12 mouse cellular contexts compared by ENCODE assay signal in genomic region chr11:120959066-120959465, GRCm38 (mm10). TPM values are rescaled to one million over a fixed set of nuclear protein-coding genes. Genes with fewer than 3 reads are reported as not detected.
DNase-seq lines count a peak whose midpoint lies in the region; ATAC-seq and TF ChIP-seq lines count a peak whose summit lies in the region.
"Had no signal": no experiment of that assay in that cellular context is flagged by ENCODE, and none has a peak within 500 bp of the region (broad histone marks: within the 10 kb centered on the region; RNA-seq: fewer than 3 reads in every experiment).

No protein-coding gene starts in this region.

- H3K9me3 ChIP-seq in heart, embryonic 13.5 days = no peaks in the 10 kb centered on the region
- no peaks in the 10 kb centered on the region for H3K9me3 ChIP-seq in lung, embryonic 14.5 days (ENCODE audit: low read depth, low read length)
- no peaks in the 10 kb centered on the region for H3K9me3 ChIP-seq in embryonic facial prominence, embryonic 13.5 days
- H3K9me3 ChIP-seq in limb, embryonic 15.5 days = no peaks in the 10 kb centered on the region
- H3K9me3 ChIP-seq: G1E had no signal

- peaks cover 100% of the 10 kb centered on the region for H3K36me3 ChIP-seq in heart, embryonic 13.5 days
- peaks cover 85% of the 10 kb centered on the region for H3K36me3 ChIP-seq in lung, embryonic 14.5 days (ENCODE audit: insufficient read depth)
- H3K36me3 ChIP-seq in embryonic facial prominence, embryonic 13.5 days = peaks cover 92% of the 10 kb centered on the region
- peaks cover 84% of the 10 kb centered on the region for H3K36me3 ChIP-seq in limb, embryonic 15.5 days

- no peak overlapping the region for H3K4me2 ChIP-seq in heart, embryonic 13.5 days
- no peak overlapping the region for H3K4me2 ChIP-seq in lung, embryonic 14.5 days
- no peak overlapping the region for H3K4me2 ChIP-seq in embryonic facial prominence, embryonic 13.5 days
- H3K4me2 ChIP-seq in limb, embryonic 15.5 days = no peak overlapping the region

- H3K4me1 ChIP-seq in heart, embryonic 13.5 days = peaks cover 76% of the 10 kb centered on the region
- H3K4me1 ChIP-seq in lung, embryonic 14.5 days (ENCODE audit: insufficient read depth) = no peaks in the 10 kb centered on the region
- peaks cover 12% of the 10 kb centered on the region for H3K4me1 ChIP-seq in embryonic facial prominence, embryonic 13.5 days
- H3K4me1 ChIP-seq in limb, embryonic 15.5 days = peaks cover 21% of the 10 kb centered on the region; the same call in 1 of the 2 replicates

- no peak for TF ChIP-seq CTCF in lung, embryonic 14.5 days (IDR thresholded peaks at IDR 0.05; ENCODE audit: low read depth)

- WGBS in heart, embryonic 13.5 days = 90% methylated on average over 17 of the region's 18 CpGs
- WGBS in lung, embryonic 14.5 days = 81% methylated on average over 16 of the region's 18 CpGs
- WGBS in embryonic facial prominence, embryonic 13.5 days = 89% methylated on average over 18 of the region's 18 CpGs
- 88% methylated on average over 18 of the region's 18 CpGs for WGBS in limb, embryonic 15.5 days

- intact Hi-C loops in heart, postnatal 25 days (cut with DNase I) = no loop called here

- peak overlapping the region; percentile 63; the same call in 1 of the 2 replicates for H3K9ac ChIP-seq in heart, embryonic 13.5 days
- H3K9ac ChIP-seq in lung, embryonic 14.5 days = no peak overlapping the region
- H3K9ac ChIP-seq in embryonic facial prominence, embryonic 13.5 days = no peak overlapping the region
- H3K9ac ChIP-seq in limb, embryonic 15.5 days = no peak overlapping the region

- H3K27ac ChIP-seq in heart, embryonic 13.5 days (replicated peaks) = peak overlapping the region; percentile 79
- H3K27ac ChIP-seq in lung, embryonic 14.5 days (ENCODE audit: low read depth) = no peak overlapping the region
- peak overlapping the region; percentile 39; the same call in 1 of the 2 replicates for H3K27ac ChIP-seq in embryonic facial prominence, embryonic 13.5 days
- peak overlapping the region; percentile 47 for H3K27ac ChIP-seq in limb, embryonic 15.5 days

- no peaks in the 10 kb centered on the region for H3K27me3 ChIP-seq in heart, embryonic 13.5 days (replicated peaks)
- H3K27me3 ChIP-seq in lung, embryonic 14.5 days (ENCODE audit: insufficient read depth, low read length) = no peaks in the 10 kb centered on the region
- H3K27me3 ChIP-seq in embryonic facial prominence, embryonic 13.5 days = no peaks in the 10 kb centered on the region
- H3K27me3 ChIP-seq in limb, embryonic 15.5 days = no peaks in the 10 kb centered on the region

- H3K4me3 ChIP-seq in heart, embryonic 13.5 days = no peak overlapping the region
- no peak overlapping the region for H3K4me3 ChIP-seq in lung, embryonic 14.5 days (ENCODE audit: low read depth, low read length)
- H3K4me3 ChIP-seq in embryonic facial prominence, embryonic 13.5 days = no peak overlapping the region
- H3K4me3 ChIP-seq in limb, embryonic 15.5 days = no peak overlapping the region

- DNase-seq in heart, postnatal 25 days (ENCODE audit: low spot score) = no peak
- DNase-seq in lung, embryonic 14.5 days = no peak
- DNase-seq in lung, postnatal 36 days = no peak
- no peak for DNase-seq in urinary bladder, postnatal 25 days (ENCODE audit: low spot score)
- DNase-seq: kidney, adult 8-10 months; kidney, postnatal 36 days; thymus, postnatal 36 days had no signal

- ATAC-seq in heart, embryonic 13.5 days (ENCODE audit: extremely low read depth, insufficient number of reproducible peaks, low FRiP score, low TSS enrichment) = no peak
- ATAC-seq in lung, embryonic 14.5 days (ENCODE audit: insufficient read depth) = 0 out of 2 replicates have a peak, but pooled peaks have one; percentile 6
- no peak for ATAC-seq in embryonic facial prominence, embryonic 13.5 days (ENCODE audit: insufficient number of reproducible peaks, insufficient read depth, low FRiP score, low TSS enrichment, low read depth)
- ATAC-seq in limb, embryonic 15.5 days (ENCODE audit: insufficient number of reproducible peaks, low FRiP score, low TSS enrichment, low read depth) = no peak
- ATAC-seq: forebrain, embryonic 14.5 days had no signal

RNA-seq across cellular contexts. Expression of gene Slc16a3, which starts 10.8 kb away (rescaled TPM):
- polyA plus RNA-seq in heart, embryonic 13.5 days (2015; fragmentation: Nextera tagmentation; extraction: Ambion mirVana) = 224 and 258 TPM in 2 replicates
- total RNA-seq in heart, postnatal 25 days (2021) = 1 to 10 TPM in 1 of 2 experiments, under 1 TPM in 1; 0.87 to 2.1 TPM
- 37.7 and 39.3 TPM in 2 replicates for polyA plus RNA-seq in lung, embryonic 14.5 days (2014; fragmentation: Nextera tagmentation; extraction: Ambion mirVana)
- 56.4 and 63.4 TPM in 2 replicates for polyA plus RNA-seq in embryonic facial prominence, embryonic 13.5 days (2015; fragmentation: Nextera tagmentation; extraction: Ambion mirVana)
- 92.3 and 95.8 TPM in 2 replicates for polyA plus RNA-seq in limb, embryonic 15.5 days (2015; fragmentation: Nextera tagmentation; extraction: Ambion mirVana)

RNA-seq across cellular contexts. Expression of gene Ccdc57, which starts 26.4 kb away (rescaled TPM):
- 3.1 and 3.7 TPM in 2 replicates for polyA plus RNA-seq in heart, embryonic 13.5 days (2015; fragmentation: Nextera tagmentation; extraction: Ambion mirVana)
- total RNA-seq in heart, postnatal 25 days (2021) = 1 to 10 TPM; 1.2 to 1.3 TPM
- polyA plus RNA-seq in lung, embryonic 14.5 days (2014; fragmentation: Nextera tagmentation; extraction: Ambion mirVana) = 6.3 and 7.2 TPM in 2 replicates
- 6.1 and 6.8 TPM in 2 replicates for polyA plus RNA-seq in embryonic facial prominence, embryonic 13.5 days (2015; fragmentation: Nextera tagmentation; extraction: Ambion mirVana)
- polyA plus RNA-seq in limb, embryonic 15.5 days (2015; fragmentation: Nextera tagmentation; extraction: Ambion mirVana) = 4.4 and 4.9 TPM in 2 replicates

RNA-seq across cellular contexts. Expression of gene Csnk1d, which starts 32.1 kb away (rescaled TPM):
- 71.4 and 71.5 TPM in 2 replicates for polyA plus RNA-seq in heart, embryonic 13.5 days (2015; fragmentation: Nextera tagmentation; extraction: Ambion mirVana)
- 10 to 100 TPM; 50.7 to 56.5 TPM for total RNA-seq in heart, postnatal 25 days (2021)
- 82.5 and 89.8 TPM in 2 replicates for polyA plus RNA-seq in lung, embryonic 14.5 days (2014; fragmentation: Nextera tagmentation; extraction: Ambion mirVana)
- polyA plus RNA-seq in embryonic facial prominence, embryonic 13.5 days (2015; fragmentation: Nextera tagmentation; extraction: Ambion mirVana) = 132 and 134 TPM in 2 replicates
- polyA plus RNA-seq in limb, embryonic 15.5 days (2015; fragmentation: Nextera tagmentation; extraction: Ambion mirVana) = 104 and 120 TPM in 2 replicates
